Mouse (Mus musculus) G1E (cell line): Measurements from ENCODE around the gene Hspbp1. TPM values are rescaled to one million over a fixed set of nuclear protein-coding genes. Genes with fewer than 3 reads are reported as not detected.

Experiments
- ATAC-seq: 2 replicates; pipeline ENCODE4 v1.8.0; 2016; ENCODE audit warnings: mild to moderate bottlenecking; ENCODE audit not compliant: insufficient number of reproducible peaks, poor library complexity, low FRiP score, severe bottlenecking; ENCODE audit errors: extremely low read depth
- DNase-seq: peaks from one replicate; pipeline ENCODE4 v3.0.0; 2012; ENCODE audit warnings: low spot score
- H3K27me3 ChIP-seq: 2 replicates; pipeline ENCODE4 v1.6.1; 2012; ENCODE audit warnings: mild to moderate bottlenecking, low read length, inconsistent platforms; ENCODE audit not compliant: insufficient read depth
- H3K36me3 ChIP-seq: replicated peaks from 2 replicates; pipeline ENCODE3; 2012; ENCODE audit warnings: mild to moderate bottlenecking, inconsistent platforms
- H3K4me1 ChIP-seq: 2 replicates; pipeline ENCODE4 v1.6.1; 2012; ENCODE audit warnings: low read depth, low read length, inconsistent platforms, mixed read lengths; ENCODE audit not compliant: insufficient read depth
- H3K4me3 ChIP-seq: 2 replicates; pipeline ENCODE4 v1.5.1; 2012; ENCODE audit warnings: low read depth, mild to moderate bottlenecking, inconsistent platforms, low read length, moderate library complexity, mixed read lengths
- H3K9me3 ChIP-seq: replicated peaks from 2 replicates; pipeline ENCODE4 v1.6.1; 2012; ENCODE audit warnings: inconsistent platforms
- CTCF ChIP-seq: IDR thresholded peaks from 2 replicates; pipeline ENCODE4 v1.5.1; 2012; ENCODE audit warnings: low read depth, low read length, inconsistent platforms, mixed read lengths
- GATA1 ChIP-seq: IDR thresholded peaks from 2 replicates; pipeline ENCODE4 v1.6.1; 2012; ENCODE audit warnings: borderline replicate concordance, low read length, inconsistent platforms, mixed read lengths
- GATA2 ChIP-seq: IDR thresholded peaks from 2 replicates; pipeline ENCODE4 v1.6.1; 2012; ENCODE audit warnings: low read depth, low read length, inconsistent platforms, borderline replicate concordance
- POLR2AphosphoS5 ChIP-seq: IDR thresholded peaks from 2 replicates; pipeline ENCODE4 v1.6.1; 2012; ENCODE audit warnings: low read depth, low read length, inconsistent platforms; ENCODE audit not compliant: insufficient replicate concordance
- TAL1 ChIP-seq: conservative IDR thresholded peaks from 2 replicates; pipeline ENCODE4 v1.6.1; 2012; ENCODE audit warnings: low read depth, low read length, inconsistent platforms, mixed read lengths
- polyA plus RNA-seq: library from polyadenylated mRNA; stranded (reverse); fragments of >175 nt; gene quantifications from 2 replicates; pipeline ENCODE4 v1.2.3, GENCODE M21; 2012
- total RNA-seq, 2 experiments: library from RNA; stranded (forward) in 1 of 2; stranded (reverse) in 1 of 2; fragments of 200-1000 nt in 1 of 2; fragments of >200 nt in 1 of 2; fragmentation: Nextera tagmentation in 1 of 2; gene quantifications; 2 replicates each; pipeline ENCODE4 v1.2.3; 2014 to 2017

Hspbp1 gene
- total and polyA plus RNA-seq, 3 experiments: 26.5 to 124 (median 55.3) TPM

- Histone ChIP-seq H3K4me1 (peaks cover 85% of the 10 kb centered on the region), H3K36me3 (peaks cover 70% of the 10 kb centered on the region), H3K4me3 (peak overlapping the region; percentile 21; the same call in 1 of the 2 replicates), H3K27me3 (no peaks in the 10 kb centered on the region), H3K9me3 (no peaks in the 10 kb centered on the region)
- ATAC-seq (no peak), DNase-seq (no peak)
- TF ChIP-seq GATA2 (no peak), POLR2AphosphoS5 (no peak), TAL1 (no peak), GATA1 (no peak), CTCF (no peak)
Observed at GRCm38 (mm10) chr7:4655916-4656315, 29.0 kb downstream of the Hspbp1 start.

GRCm38 (mm10) chr7:4655393-4655792 lies 29.5 kb downstream of the Hspbp1 start:
- DNase-seq (no peak), ATAC-seq (no peak)
- Histone ChIP-seq H3K4me3 (peak overlapping the region; percentile 8; the same call in 1 of the 2 replicates), H3K9me3 (no peaks in the 10 kb centered on the region), H3K27me3 (no peaks in the 10 kb centered on the region), H3K4me1 (peaks cover 80% of the 10 kb centered on the region), H3K36me3 (peaks cover 65% of the 10 kb centered on the region)
- no peak for TF ChIP-seq GATA1
- no peak for TF ChIP-seq TAL1
- no peak for TF ChIP-seq POLR2AphosphoS5
- no peak for TF ChIP-seq CTCF
- TF ChIP-seq GATA2: no peak

DNA sequence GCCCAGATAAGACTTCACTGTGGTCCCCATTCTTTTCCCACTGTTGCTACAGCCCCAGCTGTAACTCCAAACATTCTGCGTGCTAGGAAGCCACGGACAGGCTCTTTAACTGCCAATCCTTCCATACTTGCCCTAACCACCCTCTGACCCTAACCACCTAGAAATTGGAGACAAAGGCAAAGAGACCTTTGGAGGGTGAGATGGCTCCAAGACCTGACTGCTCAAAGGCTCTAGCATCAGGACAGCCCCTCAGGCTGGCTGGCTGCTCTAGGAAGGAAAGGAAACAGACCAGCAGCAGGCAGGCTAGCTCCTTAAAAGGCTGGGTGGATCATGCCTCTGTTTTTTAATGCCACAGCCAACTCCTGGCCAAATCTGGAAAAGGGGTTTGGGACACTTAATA lies 30.6 kb downstream of the Hspbp1 start:
- ATAC-seq (no peak), DNase-seq (no peak)
- TF ChIP-seq GATA2 (no peak), TAL1 (no peak), GATA1 (no peak), POLR2AphosphoS5 (no peak), CTCF (no peak)
- peaks cover 69% of the 10 kb centered on the region for H3K4me1 ChIP-seq
- no peaks in the 10 kb centered on the region for H3K9me3 ChIP-seq
- H3K4me3 ChIP-seq: peak overlapping the region; percentile 56; the same call in 1 of the 2 replicates
- H3K36me3 ChIP-seq: peaks cover 62% of the 10 kb centered on the region
- H3K27me3 ChIP-seq: no peaks in the 10 kb centered on the region

GRCm38 (mm10) chr7:4653780-4654179 lies 31.1 kb downstream of the Hspbp1 start:
- H3K4me3 ChIP-seq: peak overlapping the region; percentile 56; the same call in 1 of the 2 replicates
- H3K36me3 ChIP-seq: peaks cover 63% of the 10 kb centered on the region
- DNase-seq (peak; percentile 58), ATAC-seq (peak; percentile 68)
- H3K9me3 ChIP-seq: no peaks in the 10 kb centered on the region
- H3K27me3 ChIP-seq: no peaks in the 10 kb centered on the region
- peaks cover 69% of the 10 kb centered on the region for H3K4me1 ChIP-seq
- TF ChIP-seq GATA2 (no peak), CTCF (no peak), TAL1 (no peak), GATA1 (no peak), POLR2AphosphoS5 (no peak)

DNA sequence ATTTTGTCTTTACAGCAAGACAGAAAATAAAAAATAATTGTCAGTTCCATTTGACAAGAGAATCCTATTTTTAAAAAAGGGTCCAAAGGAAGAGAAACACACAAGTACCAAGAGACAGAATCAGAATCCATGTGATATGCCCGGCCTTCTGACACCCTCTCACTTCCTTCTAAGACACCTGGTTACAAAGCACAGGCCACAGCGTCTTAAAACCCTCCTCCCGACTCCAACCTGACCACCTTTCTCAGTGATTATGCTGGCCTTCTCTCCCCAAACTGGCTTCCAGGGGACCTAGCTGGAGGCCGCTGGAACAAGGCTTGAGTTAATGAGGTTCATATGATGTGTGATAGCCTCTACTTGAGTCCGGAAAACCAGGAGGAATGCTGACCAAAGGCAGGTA lies 31.5 kb downstream of the Hspbp1 start:
- Histone ChIP-seq H3K9me3 (no peaks in the 10 kb centered on the region), H3K36me3 (peaks cover 67% of the 10 kb centered on the region), H3K4me3 (peak overlapping the region; percentile 56; the same call in 1 of the 2 replicates), H3K27me3 (no peaks in the 10 kb centered on the region), H3K4me1 (peaks cover 71% of the 10 kb centered on the region)
- no peak for TF ChIP-seq POLR2AphosphoS5
- TF ChIP-seq GATA1: no peak
- no peak for TF ChIP-seq TAL1
- no peak for TF ChIP-seq GATA2
- no peak for TF ChIP-seq CTCF
- no peak for DNase-seq
- no peak for ATAC-seq

GRCm38 (mm10) chr7:4652726-4653125 lies 32.1 kb downstream of the Hspbp1 start:
- Histone ChIP-seq H3K4me3 (peak overlapping the region; percentile 14; the same call in 1 of the 2 replicates), H3K27me3 (no peaks in the 10 kb centered on the region), H3K4me1 (peaks cover 75% of the 10 kb centered on the region), H3K9me3 (no peaks in the 10 kb centered on the region), H3K36me3 (peaks cover 70% of the 10 kb centered on the region)
- TF ChIP-seq GATA2 (no peak), GATA1 (no peak), TAL1 (no peak), CTCF (no peak), POLR2AphosphoS5 (no peak)
- DNase-seq (no peak), ATAC-seq (no peak)
